Mouse (Mus musculus): ENCODE results near the gene Hs3st5. TPM values are rescaled to one million over a fixed set of nuclear protein-coding genes. Genes with fewer than 3 reads are reported as not detected.

The Hs3st5 gene
- polyA plus RNA-seq, 1 experiment from 2014 or later = 2.1 TPM

GRCm38 (mm10) chr10:36750021-36750420, 243.4 kb downstream of the Hs3st5 start:
- no peaks in the 10 kb centered on the region for H3K4me1 ChIP-seq (ENCODE audit: control insufficient read depth, insufficient read depth, low read length)
- no peaks in the 10 kb centered on the region for H3K36me3 ChIP-seq (ENCODE audit: control insufficient read depth, insufficient read depth, low read length)
- H3K4me2 ChIP-seq (ENCODE audit: low read depth, low read length) = no peak overlapping the region
- no peak overlapping the region for H3K27ac ChIP-seq (ENCODE audit: low read length)
- no peak for ATAC-seq (ENCODE audit: insufficient read depth, low FRiP score)
- H3K9ac ChIP-seq (ENCODE audit: low read length) = no peak overlapping the region
- H3K27me3 ChIP-seq (ENCODE audit: control insufficient read depth, insufficient read depth, low read length) = no peaks in the 10 kb centered on the region
- no peaks in the 10 kb centered on the region for H3K9me3 ChIP-seq (replicated peaks; ENCODE audit: control insufficient read depth, low read length)
- no peak overlapping the region for H3K4me3 ChIP-seq (replicated peaks; ENCODE audit: low read length)
- 67% methylated on average over 1 of the region's 1 CpGs for WGBS

GRCm38 (mm10) chr10:36754471-36754870, 247.9 kb downstream of the Hs3st5 start:
- Histone ChIP-seq H3K36me3 (ENCODE audit: control insufficient read depth, insufficient read depth, low read length) (no peaks in the 10 kb centered on the region), H3K4me2 (ENCODE audit: low read depth, low read length) (no peak overlapping the region), H3K4me3 (replicated peaks; ENCODE audit: low read length) (no peak overlapping the region), H3K27ac (ENCODE audit: low read length) (no peak overlapping the region), H3K27me3 (ENCODE audit: control insufficient read depth, insufficient read depth, low read length) (no peaks in the 10 kb centered on the region), H3K9ac (ENCODE audit: low read length) (no peak overlapping the region), H3K9me3 (replicated peaks; ENCODE audit: control insufficient read depth, low read length) (no peaks in the 10 kb centered on the region), H3K4me1 (ENCODE audit: control insufficient read depth, insufficient read depth, low read length) (no peaks in the 10 kb centered on the region)
- no peak for ATAC-seq (ENCODE audit: insufficient read depth, low FRiP score)
- WGBS = 59% methylated on average over 1 of the region's 1 CpGs

- H3K27me3 ChIP-seq (ENCODE audit: control insufficient read depth, insufficient read depth, low read length) = no peaks in the 10 kb centered on the region
- H3K4me3 ChIP-seq (replicated peaks; ENCODE audit: low read length) = no peak overlapping the region
- no peak overlapping the region for H3K4me2 ChIP-seq (ENCODE audit: low read depth, low read length)
- no peak overlapping the region for H3K27ac ChIP-seq (ENCODE audit: low read length)
- H3K9me3 ChIP-seq (replicated peaks; ENCODE audit: control insufficient read depth, low read length) = no peaks in the 10 kb centered on the region
- H3K36me3 ChIP-seq (ENCODE audit: control insufficient read depth, insufficient read depth, low read length) = no peaks in the 10 kb centered on the region
- no peaks in the 10 kb centered on the region for H3K4me1 ChIP-seq (ENCODE audit: control insufficient read depth, insufficient read depth, low read length)
- ATAC-seq (ENCODE audit: insufficient read depth, low FRiP score) = no peak
- H3K9ac ChIP-seq (ENCODE audit: low read length) = no peak overlapping the region
Observed at GRCm38 (mm10) chr10:36773595-36773994, 267.0 kb downstream of the Hs3st5 start.

- no peaks in the 10 kb centered on the region for H3K36me3 ChIP-seq (ENCODE audit: control insufficient read depth, insufficient read depth, low read length)
- ATAC-seq (ENCODE audit: insufficient read depth, low FRiP score) = no peak
- no peak overlapping the region for H3K9ac ChIP-seq (ENCODE audit: low read length)
- H3K4me1 ChIP-seq (ENCODE audit: control insufficient read depth, insufficient read depth, low read length) = no peaks in the 10 kb centered on the region
- H3K4me2 ChIP-seq (ENCODE audit: low read depth, low read length) = no peak overlapping the region
- H3K27me3 ChIP-seq (ENCODE audit: control insufficient read depth, insufficient read depth, low read length) = no peaks in the 10 kb centered on the region
- H3K4me3 ChIP-seq (replicated peaks; ENCODE audit: low read length) = no peak overlapping the region
- no peaks in the 10 kb centered on the region for H3K9me3 ChIP-seq (replicated peaks; ENCODE audit: control insufficient read depth, low read length)
- 82% methylated on average over 6 of the region's 6 CpGs for WGBS
- H3K27ac ChIP-seq (ENCODE audit: low read length) = no peak overlapping the region
Observed at GRCm38 (mm10) chr10:36774898-36775297, 268.3 kb downstream of the Hs3st5 start.

GRCm38 (mm10) chr10:36781641-36782040, 275.0 kb downstream of the Hs3st5 start:
- Histone ChIP-seq H3K4me3 (replicated peaks; ENCODE audit: low read length) (no peak overlapping the region), H3K4me2 (ENCODE audit: low read depth, low read length) (no peak overlapping the region), H3K4me1 (ENCODE audit: control insufficient read depth, insufficient read depth, low read length) (no peaks in the 10 kb centered on the region), H3K9me3 (replicated peaks; ENCODE audit: control insufficient read depth, low read length) (no peaks in the 10 kb centered on the region), H3K9ac (ENCODE audit: low read length) (no peak overlapping the region), H3K36me3 (ENCODE audit: control insufficient read depth, insufficient read depth, low read length) (no peaks in the 10 kb centered on the region), H3K27ac (ENCODE audit: low read length) (no peak overlapping the region), H3K27me3 (ENCODE audit: control insufficient read depth, insufficient read depth, low read length) (no peaks in the 10 kb centered on the region)
- no peak for ATAC-seq (ENCODE audit: insufficient read depth, low FRiP score)
- WGBS = 48% methylated on average over 1 of the region's 1 CpGs

- H3K9me3 ChIP-seq (replicated peaks; ENCODE audit: control insufficient read depth, low read length) = no peaks in the 10 kb centered on the region
- H3K9ac ChIP-seq (ENCODE audit: low read length) = no peak overlapping the region
- no peak overlapping the region for H3K27ac ChIP-seq (ENCODE audit: low read length)
- 78% methylated on average over 7 of the region's 7 CpGs for WGBS
- H3K36me3 ChIP-seq (ENCODE audit: control insufficient read depth, insufficient read depth, low read length) = no peaks in the 10 kb centered on the region
- H3K4me1 ChIP-seq (ENCODE audit: control insufficient read depth, insufficient read depth, low read length) = no peaks in the 10 kb centered on the region
- H3K4me2 ChIP-seq (ENCODE audit: low read depth, low read length) = no peak overlapping the region
- H3K4me3 ChIP-seq (replicated peaks; ENCODE audit: low read length) = no peak overlapping the region
- H3K27me3 ChIP-seq (ENCODE audit: control insufficient read depth, insufficient read depth, low read length) = no peaks in the 10 kb centered on the region
- ATAC-seq (ENCODE audit: insufficient read depth, low FRiP score) = no peak
Observed at GRCm38 (mm10) chr10:36786970-36787369, 280.4 kb downstream of the Hs3st5 start.

GRCm38 (mm10) chr10:36791771-36792170, 285.2 kb downstream of the Hs3st5 start:
- Histone ChIP-seq H3K9me3 (replicated peaks; ENCODE audit: control insufficient read depth, low read length) (no peaks in the 10 kb centered on the region), H3K4me1 (ENCODE audit: control insufficient read depth, insufficient read depth, low read length) (no peaks in the 10 kb centered on the region), H3K36me3 (ENCODE audit: control insufficient read depth, insufficient read depth, low read length) (no peaks in the 10 kb centered on the region), H3K27ac (ENCODE audit: low read length) (no peak overlapping the region), H3K4me3 (replicated peaks; ENCODE audit: low read length) (no peak overlapping the region), H3K4me2 (ENCODE audit: low read depth, low read length) (no peak overlapping the region), H3K9ac (ENCODE audit: low read length) (no peak overlapping the region), H3K27me3 (ENCODE audit: control insufficient read depth, insufficient read depth, low read length) (no peaks in the 10 kb centered on the region)
- no peak for ATAC-seq (ENCODE audit: insufficient read depth, low FRiP score)
- 33% methylated on average over 2 of the region's 2 CpGs for WGBS

- Histone ChIP-seq H3K4me2 (ENCODE audit: low read depth, low read length) (no peak overlapping the region), H3K9ac (ENCODE audit: low read length) (no peak overlapping the region), H3K36me3 (ENCODE audit: control insufficient read depth, insufficient read depth, low read length) (no peaks in the 10 kb centered on the region), H3K27me3 (ENCODE audit: control insufficient read depth, insufficient read depth, low read length) (no peaks in the 10 kb centered on the region), H3K4me1 (ENCODE audit: control insufficient read depth, insufficient read depth, low read length) (no peaks in the 10 kb centered on the region), H3K4me3 (replicated peaks; ENCODE audit: low read length) (no peak overlapping the region), H3K9me3 (replicated peaks; ENCODE audit: control insufficient read depth, low read length) (no peaks in the 10 kb centered on the region), H3K27ac (ENCODE audit: low read length) (no peak overlapping the region)
- ATAC-seq (ENCODE audit: insufficient read depth, low FRiP score) = no peak
Observed at GRCm38 (mm10) chr10:36795311-36795710, 288.7 kb downstream of the Hs3st5 start.

GRCm38 (mm10) chr10:36800925-36801482, 294.4 kb downstream of the Hs3st5 start:
- Histone ChIP-seq H3K9ac (ENCODE audit: low read length) (no peak overlapping the region), H3K4me3 (replicated peaks; ENCODE audit: low read length) (no peak overlapping the region), H3K9me3 (replicated peaks; ENCODE audit: control insufficient read depth, low read length) (no peaks in the 10 kb centered on the region), H3K4me2 (ENCODE audit: low read depth, low read length) (no peak overlapping the region), H3K36me3 (ENCODE audit: control insufficient read depth, insufficient read depth, low read length) (no peaks in the 10 kb centered on the region), H3K4me1 (ENCODE audit: control insufficient read depth, insufficient read depth, low read length) (no peaks in the 10 kb centered on the region), H3K27me3 (ENCODE audit: control insufficient read depth, insufficient read depth, low read length) (no peaks in the 10 kb centered on the region), H3K27ac (ENCODE audit: low read length) (no peak overlapping the region)
- no peak for ATAC-seq (ENCODE audit: insufficient read depth, low FRiP score)
- WGBS = 35% methylated on average over 2 of the region's 2 CpGs

- H3K9me3 ChIP-seq (replicated peaks; ENCODE audit: control insufficient read depth, low read length) = no peaks in the 10 kb centered on the region
- H3K4me2 ChIP-seq (ENCODE audit: low read depth, low read length) = no peak overlapping the region
- H3K27me3 ChIP-seq (ENCODE audit: control insufficient read depth, insufficient read depth, low read length) = no peaks in the 10 kb centered on the region
- H3K4me1 ChIP-seq (ENCODE audit: control insufficient read depth, insufficient read depth, low read length) = no peaks in the 10 kb centered on the region
- no peak overlapping the region for H3K4me3 ChIP-seq (replicated peaks; ENCODE audit: low read length)
- WGBS = 26% methylated on average over 2 of the region's 2 CpGs
- H3K27ac ChIP-seq (ENCODE audit: low read length) = no peak overlapping the region
- no peaks in the 10 kb centered on the region for H3K36me3 ChIP-seq (ENCODE audit: control insufficient read depth, insufficient read depth, low read length)
- no peak for ATAC-seq (ENCODE audit: insufficient read depth, low FRiP score)
- no peak overlapping the region for H3K9ac ChIP-seq (ENCODE audit: low read length)
Observed at GRCm38 (mm10) chr10:36803705-36804104, 297.1 kb downstream of the Hs3st5 start.

All from stomach, embryonic 16.5 days (tissue).